Mouse (Mus musculus) retina, postnatal 7 days (tissue): Measurements from ENCODE around the gene Yod1.

Source experiments
- DNase-seq: peaks from one replicate; pipeline ENCODE4 v3.0.0-alpha.2; 2012; ENCODE audit warnings: low read depth, low spot score

Yod1 gene

DNA sequence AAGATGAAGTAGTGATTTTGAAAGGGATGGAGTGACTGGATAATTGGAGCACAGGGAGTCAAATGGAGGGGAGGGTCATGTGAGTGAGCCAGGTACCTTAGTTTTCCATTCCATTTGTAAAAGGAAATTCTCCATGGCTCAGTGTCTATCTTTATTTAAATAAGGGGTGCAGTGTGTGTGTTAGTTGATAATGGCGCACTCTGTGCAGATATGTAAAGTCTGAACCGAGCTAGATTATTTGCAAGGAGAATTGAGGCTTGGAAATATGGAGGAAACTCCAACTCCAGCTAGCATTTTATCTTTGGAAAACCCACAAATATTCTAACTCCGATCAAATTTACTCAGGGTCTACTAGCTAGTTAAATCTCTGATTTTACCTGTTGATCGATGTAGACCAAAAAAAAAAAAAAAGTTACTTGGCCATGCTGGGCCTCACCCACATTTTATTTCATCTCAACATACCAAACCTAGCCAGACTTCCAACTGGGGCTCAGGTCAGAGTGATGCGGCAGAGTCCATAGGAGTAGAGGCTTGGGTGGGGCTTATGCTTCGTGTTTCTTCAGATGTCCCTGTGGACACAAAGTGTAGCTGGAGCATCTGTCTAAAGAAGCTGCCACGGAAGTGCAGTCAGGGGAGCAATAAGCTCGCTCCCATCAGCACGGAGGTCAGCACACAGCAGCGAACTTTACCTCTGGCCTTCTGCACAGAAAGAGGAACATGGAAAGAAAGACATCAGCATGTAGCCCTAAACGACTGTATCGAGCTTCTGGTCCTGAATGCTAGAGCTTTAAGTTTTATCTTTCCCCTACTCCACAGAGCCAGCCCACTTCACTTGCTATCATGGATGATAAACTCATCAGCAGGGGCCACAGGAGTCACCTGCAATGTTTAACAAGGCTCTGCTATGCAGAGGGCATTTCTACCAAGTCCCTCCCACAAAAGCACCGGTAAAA, 15.9 kb downstream of the Yod1 start:
- DNase-seq: no peak

GRCm38 (mm10) chr1:130733671-130734070, 16.5 kb downstream of the Yod1 start:
- DNase-seq: no peak

- DNase-seq: no peak
Measured at GRCm38 (mm10) chr1:130734452-130734851, 17.3 kb downstream of the Yod1 start.

- no peak for DNase-seq
Measured at GRCm38 (mm10) chr1:130734852-130735251, 17.7 kb downstream of the Yod1 start.

- no peak for DNase-seq
Measured at GRCm38 (mm10) chr1:130737411-130737881, 20.3 kb downstream of the Yod1 start.

DNA sequence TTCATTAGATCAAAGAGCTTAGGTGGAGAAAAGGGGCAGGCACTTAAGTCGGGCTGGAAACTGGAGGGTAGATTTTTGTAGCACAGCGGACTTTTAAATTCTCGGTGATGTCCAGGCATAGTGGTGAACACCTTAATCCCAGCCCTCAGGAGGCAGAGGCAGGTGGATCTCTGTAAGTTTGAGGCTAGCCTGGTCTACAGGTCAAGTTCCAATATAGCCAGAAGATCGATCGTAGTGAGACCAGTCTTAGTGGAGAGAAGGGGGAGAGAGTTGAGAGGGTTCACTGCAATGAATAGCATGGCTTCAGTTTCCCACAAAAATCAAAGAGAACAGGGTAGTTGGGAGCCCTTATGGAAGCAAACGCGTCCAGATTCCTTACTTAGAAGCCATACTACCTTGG, 20.8 kb downstream of the Yod1 start:
- DNase-seq: no peak

GRCm38 (mm10) chr1:130738551-130739106, 21.5 kb downstream of the Yod1 start:
- DNase-seq: no peak

GRCm38 (mm10) chr1:130739636-130740035, 22.5 kb downstream of the Yod1 start:
- DNase-seq: no peak

DNA sequence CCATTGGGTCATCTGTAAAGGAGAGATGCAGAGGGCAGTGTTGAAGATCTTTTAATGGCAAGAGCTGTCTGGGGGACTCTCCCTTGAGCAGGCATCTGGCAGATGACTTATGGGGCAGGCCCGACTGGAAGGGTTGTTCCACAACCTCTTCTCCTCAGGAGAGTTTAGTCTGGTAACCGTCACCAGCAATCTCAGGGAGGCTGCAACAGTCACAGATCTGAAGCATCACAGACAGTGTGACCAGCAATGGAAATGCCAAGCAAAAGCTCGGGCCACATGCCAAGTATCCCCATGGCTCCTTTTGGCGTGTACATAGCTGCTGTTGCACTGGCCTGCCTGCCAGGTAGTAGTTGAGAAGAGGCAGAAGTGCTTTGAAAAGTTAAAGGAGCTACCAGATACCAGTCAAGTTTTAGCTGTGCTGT, 23.1 kb downstream of the Yod1 start:
- no peak for DNase-seq

DNA sequence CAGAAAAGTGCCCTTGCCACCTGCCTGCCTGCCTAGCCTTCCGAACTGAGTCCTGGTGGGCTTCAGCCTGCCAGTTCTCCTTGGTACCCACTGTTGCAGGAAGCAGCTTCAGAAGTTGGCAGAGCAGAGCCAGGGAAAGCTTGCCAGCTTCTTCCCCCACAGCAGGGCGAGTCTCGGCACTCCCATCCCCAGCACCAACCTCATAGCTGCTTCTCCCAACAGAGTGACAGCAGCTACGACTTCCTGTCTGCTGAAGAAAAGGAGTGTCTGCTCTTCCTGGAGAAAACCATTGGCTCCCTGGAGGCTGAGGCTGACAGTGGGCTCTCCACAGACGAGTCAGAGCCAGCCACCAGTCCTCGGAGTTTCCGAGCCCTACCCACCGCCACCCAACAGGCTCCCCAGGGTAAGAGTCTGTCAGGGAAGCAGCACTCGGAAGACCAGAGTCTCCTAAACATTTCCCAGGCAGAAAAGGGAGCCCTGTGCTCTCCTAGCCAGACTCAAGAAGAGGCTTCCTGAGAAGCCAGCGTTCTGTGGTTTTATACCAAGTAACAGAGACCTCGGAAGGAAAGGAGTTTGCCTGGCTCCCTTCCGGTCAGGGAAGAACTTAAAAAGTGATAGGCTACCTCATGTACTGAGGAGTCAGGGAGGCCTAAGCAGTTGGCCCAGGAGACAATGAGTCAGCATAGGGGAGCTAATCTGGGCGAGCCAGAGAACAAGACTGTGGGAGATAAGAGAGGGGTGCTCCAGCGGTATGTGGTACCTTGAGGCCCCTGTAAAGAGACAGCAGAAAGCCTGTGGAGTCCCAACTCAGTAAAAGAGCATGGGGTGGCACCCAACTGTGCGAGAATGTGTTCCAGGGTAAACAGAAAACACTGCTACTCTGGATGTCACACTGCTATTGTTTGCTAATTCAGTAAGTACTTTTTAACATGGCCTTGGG, 23.9 kb downstream of the Yod1 start:
- no peak for DNase-seq

- no peak for DNase-seq
Measured at GRCm38 (mm10) chr1:130742201-130742600, 25.1 kb downstream of the Yod1 start.

GRCm38 (mm10) chr1:130743775-130744174, 26.6 kb downstream of the Yod1 start:
- no peak for DNase-seq

- DNase-seq: no peak
Measured at GRCm38 (mm10) chr1:130744217-130744616, 27.1 kb downstream of the Yod1 start.

DNA sequence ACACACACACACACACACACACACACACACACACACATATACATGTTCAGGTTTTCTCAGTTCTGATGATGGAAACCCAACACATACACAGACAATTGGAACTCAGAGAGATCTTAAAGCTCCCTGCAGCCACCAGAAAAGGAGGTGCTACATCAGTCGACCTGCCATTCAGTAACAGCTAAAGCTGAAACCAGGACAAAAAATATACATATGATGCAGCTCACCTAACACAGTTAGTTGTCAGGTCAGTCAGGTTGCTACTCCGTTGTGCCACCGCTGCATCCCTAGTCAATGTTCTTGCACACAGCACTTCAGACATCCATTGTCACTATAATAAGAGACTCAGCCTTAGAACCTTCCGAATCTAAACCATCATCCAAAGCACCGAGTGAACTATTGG, 27.8 kb downstream of the Yod1 start:
- no peak for DNase-seq

GRCm38 (mm10) chr1:130745591-130745990, 28.5 kb downstream of the Yod1 start:
- DNase-seq: no peak

GRCm38 (mm10) chr1:130746819-130747218, 29.7 kb downstream of the Yod1 start:
- DNase-seq: no peak

- no peak for DNase-seq
Measured at GRCm38 (mm10) chr1:130759689-130760088, 42.6 kb downstream of the Yod1 start.

DNA sequence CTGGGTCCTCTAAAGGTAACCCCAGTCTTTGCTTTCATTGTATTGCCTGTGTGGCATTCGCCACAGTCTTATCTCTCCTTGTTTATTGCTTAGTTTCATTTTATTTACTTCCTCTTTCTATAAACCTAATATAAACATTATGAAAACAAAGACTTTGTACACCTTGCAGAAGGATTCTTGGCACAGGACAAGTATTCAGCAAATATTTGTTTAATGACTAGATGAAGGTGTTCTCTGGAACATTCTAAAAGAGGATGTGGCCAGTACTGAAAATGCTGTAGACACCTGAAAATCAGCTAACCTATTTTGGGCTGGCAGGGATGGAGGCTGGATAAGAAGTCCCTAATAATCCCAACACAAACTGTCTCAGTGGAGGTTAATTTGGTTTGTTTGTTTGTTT, 44.5 kb downstream of the Yod1 start:
- no peak for DNase-seq

- DNase-seq: no peak
Measured at GRCm38 (mm10) chr1:130762045-130762760, 45.1 kb downstream of the Yod1 start.

- DNase-seq: no peak
Measured at GRCm38 (mm10) chr1:130764027-130764461, 46.9 kb downstream of the Yod1 start.

DNA sequence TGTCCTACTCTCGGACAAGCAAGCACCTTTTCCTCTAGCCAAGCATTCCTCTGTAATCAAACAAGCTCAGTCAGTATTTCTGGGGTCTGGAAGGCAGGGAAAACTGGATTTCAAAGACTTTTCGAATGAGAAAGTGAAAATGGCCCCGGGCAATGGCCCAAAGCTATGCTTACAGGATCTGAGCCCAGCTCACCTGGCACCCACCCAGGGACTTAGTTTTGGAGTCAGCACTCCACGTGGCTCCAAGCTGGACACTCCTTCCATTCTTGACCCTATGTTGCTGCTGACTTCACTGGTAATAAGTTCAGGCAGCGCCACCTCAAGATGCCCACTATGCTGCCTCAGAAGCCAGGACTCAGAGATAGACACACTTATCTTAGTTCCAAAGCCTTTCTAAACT, 49.9 kb downstream of the Yod1 start:
- no peak for DNase-seq
